Mouse (Mus musculus): Measurements from ENCODE around the gene C9.

C9 gene

DNA sequence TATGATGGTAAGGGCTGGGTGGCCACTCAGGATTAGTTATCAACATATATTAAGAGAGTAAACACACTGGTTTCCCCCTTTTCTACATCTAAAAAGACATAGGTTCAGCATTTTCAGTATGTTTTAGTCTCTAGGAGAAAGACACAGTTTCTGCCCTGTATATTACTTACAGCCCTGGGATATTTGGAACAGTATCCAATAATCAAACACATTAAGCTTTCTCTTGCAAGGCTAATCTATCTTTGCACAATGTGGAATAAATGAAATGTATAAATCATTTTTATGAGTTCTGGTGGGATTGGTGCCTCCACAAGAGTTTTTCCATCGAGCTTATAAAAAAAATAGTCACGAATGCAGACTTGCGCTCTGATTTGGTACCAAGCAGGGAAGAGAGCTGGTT lies 24.3 kb downstream of the C9 start:
- ATAC-seq (ENCODE audit: low TSS enrichment) = no peak

DNA sequence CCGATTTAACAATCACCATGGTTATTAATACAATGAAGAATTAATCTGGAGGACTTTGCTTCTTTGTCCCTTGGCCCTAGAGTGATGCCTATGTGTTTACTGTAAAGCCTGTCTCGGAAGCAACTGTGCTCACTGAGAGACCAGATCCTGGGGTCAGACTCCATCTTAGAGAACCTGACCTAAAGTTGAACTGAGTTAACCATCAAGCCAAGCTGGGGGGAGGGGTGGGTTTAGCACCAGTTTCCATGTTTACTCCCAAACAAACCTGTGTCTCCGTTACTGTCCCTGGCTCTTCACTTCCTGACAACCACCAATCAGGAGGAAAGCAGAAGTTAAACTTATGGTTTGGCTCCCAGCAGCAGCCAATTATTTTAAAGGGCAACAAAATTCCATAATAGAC lies 38.4 kb downstream of the C9 start:
- no peak for ATAC-seq (ENCODE audit: low TSS enrichment)

- ATAC-seq (ENCODE audit: low TSS enrichment) = no peak
Observed at GRCm38 (mm10) chr15:6492386-6492785, 47.3 kb downstream of the C9 start.

DNA sequence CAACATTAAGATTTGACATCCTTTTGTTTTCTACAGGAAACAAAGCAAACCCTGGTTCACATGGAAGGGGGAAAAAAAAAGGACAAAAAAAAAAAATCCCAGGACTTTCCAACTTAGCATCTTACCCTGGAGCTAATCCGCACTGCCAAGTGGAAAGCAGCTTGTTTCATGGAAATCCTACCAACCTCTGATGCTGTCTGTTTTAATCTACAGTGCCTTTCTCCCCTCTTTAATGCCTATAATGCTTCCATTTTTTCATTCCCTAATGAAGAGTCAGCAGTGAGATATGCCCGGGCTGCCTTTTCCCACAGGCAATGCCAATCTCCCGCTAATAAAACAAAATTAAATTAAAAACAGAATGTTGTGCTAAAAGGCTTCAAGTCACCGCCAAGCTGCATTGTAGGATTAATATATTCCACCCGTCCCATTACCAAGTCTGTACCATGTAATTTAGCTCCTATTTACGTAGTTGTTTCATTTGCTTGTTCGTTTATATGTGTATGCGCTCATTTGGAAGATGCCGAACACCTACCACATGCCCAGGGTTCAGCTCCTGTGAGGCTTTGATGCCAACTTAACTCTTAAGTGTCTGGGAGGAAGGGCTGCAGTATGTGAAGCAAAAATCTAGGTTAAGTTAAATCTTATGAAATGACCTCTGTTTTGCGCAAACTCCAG lies 53.4 kb downstream of the C9 start:
- ATAC-seq (ENCODE audit: low TSS enrichment) = no peak

DNA sequence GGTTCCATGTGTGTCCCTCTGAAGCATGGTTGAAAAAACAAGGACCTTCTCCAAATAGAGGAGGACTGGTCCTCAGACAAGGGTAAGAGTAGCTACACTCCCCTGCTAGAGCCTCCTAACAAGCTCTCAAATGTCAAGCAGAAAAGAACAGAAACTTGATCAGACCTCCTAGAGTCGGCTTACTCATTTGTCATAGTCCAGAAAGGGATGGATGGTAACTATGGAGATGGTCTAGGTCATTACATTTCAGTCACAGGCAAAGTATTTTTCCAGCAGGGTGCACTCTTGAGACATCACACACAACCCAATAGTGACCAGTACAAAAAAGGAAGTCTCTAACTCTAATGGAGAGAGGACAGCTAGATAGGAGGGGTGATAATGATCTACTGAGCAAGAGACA lies 55.7 kb downstream of the C9 start:
- ATAC-seq (ENCODE audit: low TSS enrichment) = 0 out of 2 replicates have a peak, but pooled peaks have one; percentile 20

GRCm38 (mm10) chr15:6517525-6517924 lies 72.4 kb downstream of the C9 start:
- ATAC-seq (ENCODE audit: low TSS enrichment) = peak; percentile 92

GRCm38 (mm10) chr15:6519417-6520255 lies 74.5 kb downstream of the C9 start:
- ATAC-seq (ENCODE audit: low TSS enrichment) = peak; percentile 25; the same call in 1 of the 2 replicates

GRCm38 (mm10) chr15:6520505-6521155 lies 75.5 kb downstream of the C9 start:
- no peak for ATAC-seq (ENCODE audit: low TSS enrichment)

DNA sequence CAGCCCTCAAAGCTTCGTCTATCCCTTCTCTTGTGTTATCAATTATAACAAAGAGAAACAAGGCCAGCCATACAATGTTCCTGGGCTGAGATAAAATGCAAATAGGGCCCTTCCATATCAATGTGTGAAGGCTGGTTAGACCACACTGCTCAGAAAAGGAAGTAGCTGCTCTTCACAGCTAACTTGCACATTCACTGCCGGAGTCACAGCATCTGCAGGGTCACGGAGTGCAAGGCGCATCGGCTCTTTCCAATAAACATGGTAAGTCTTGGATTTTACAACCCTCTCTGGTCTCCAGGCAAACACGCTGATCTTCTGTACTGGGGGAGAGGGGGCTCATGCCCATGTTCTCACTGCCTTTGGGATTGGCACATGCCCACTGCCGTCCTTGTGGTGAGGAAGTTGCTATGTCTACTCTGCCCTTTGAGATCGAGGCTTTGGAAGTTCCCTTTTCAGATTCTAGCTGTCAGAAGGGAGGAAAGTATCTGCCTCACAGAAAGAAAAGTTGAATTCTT lies 77.6 kb downstream of the C9 start, which contains the start of gene Fyb:
Gene Fyb, plus strand, starts transcription at position 201 of the 515 bp plus-strand sequence.
- no peak for ATAC-seq (ENCODE audit: low TSS enrichment)

GRCm38 (mm10) chr15:6524801-6525200 lies 79.7 kb downstream of the C9 start:
- ATAC-seq (ENCODE audit: low TSS enrichment) = no peak

- no peak for ATAC-seq (ENCODE audit: low TSS enrichment)
Observed at GRCm38 (mm10) chr15:6525386-6525785, 80.3 kb downstream of the C9 start.

DNA sequence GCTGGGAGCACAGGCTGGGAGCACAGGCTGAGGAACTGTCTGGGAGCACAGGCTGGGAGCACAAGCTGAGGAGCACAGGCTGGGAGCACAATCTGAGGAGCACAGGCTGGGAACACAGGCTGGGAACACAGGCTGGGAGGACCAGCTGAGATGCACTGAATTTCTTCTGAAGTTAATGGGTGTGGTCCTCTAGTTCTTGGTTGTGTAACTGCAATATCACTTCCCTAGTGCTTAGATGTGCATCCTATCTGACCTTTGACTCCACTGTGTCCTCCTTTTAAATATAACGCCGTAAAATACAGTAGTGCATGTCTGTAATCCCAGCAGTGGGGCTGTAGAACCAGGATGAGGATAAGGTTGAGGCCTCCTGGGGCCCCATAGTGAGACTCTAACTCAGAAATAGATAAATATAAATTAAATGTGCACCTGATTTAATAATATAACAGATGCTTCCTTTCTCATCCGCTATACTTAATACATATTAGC lies 88.8 kb downstream of the C9 start:
- no peak for ATAC-seq (ENCODE audit: low TSS enrichment)

DNA sequence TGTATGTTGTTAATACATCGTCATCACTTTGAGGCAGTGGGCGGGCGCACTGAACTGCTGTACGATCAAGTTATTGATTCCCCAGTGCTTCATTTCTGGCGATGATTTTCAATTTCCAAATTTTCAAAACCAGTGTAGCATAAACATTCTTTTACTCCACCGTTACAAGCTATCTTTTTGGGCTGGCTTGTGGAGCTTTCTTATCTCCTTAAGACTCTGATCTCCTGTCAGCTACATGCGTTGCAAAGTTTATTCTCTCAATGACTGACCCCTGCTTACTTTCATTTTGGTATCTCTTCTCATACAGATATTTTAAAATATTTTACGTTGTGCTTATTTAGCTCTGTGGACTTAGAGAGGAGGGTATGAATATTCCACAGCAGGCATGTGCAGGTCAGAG lies 89.5 kb downstream of the C9 start:
- ATAC-seq (ENCODE audit: low TSS enrichment) = no peak

DNA sequence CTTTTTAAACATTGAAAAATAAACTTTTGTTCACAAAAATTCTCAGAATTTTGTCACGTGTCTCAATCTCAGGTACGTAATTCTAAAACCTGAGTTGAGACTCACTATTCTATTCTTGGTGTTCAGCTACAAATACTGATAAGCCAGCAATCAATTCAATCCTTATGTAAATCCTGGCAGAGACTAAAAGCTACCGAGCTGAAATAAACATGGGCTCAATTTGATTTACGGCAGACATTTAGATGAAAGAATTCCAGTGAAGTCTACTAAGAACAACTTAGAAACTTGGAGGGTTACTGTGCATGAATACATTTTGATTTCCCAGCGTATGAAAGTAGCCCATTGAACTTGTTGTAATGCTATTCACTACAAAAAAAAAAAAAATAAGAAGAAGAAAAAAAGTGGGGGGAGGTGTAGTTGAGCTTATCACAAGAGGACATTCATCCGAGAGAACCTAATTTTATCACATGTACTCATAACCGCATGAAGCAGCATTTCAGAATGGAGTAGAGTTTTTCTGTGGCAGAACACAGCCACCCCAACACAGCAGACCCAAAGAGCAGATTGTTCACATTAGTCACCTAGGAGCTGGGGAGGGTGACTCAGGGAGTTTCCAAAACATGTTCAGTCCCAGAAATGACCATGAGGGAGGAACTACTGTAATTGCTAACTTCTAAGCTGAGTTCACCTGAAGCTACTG lies 94.7 kb downstream of the C9 start:
- ATAC-seq (ENCODE audit: low TSS enrichment) = peak; percentile 70
